ENCODE assay signal across 15 mouse cellular contexts in the genomic region with DNA sequence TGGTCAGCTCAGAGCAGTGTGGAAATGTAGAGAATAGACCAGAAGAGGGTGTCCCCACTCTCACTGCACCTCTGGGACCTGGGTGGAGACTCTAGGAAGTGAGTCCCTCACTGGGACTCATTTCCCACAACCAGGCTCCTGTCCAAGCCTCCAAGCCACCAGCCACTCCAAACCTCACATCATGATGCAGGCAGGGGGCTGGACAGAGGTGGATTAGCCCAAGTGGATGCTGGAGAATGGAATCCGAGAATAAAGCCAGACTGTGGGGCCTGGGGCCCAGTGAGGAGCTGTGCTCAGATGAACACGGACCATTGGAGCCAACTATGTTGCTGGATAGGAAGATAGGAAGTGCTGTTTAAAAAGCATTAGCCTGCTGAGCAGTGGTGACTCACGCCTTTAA. TPM values are rescaled to one million over a fixed set of nuclear protein-coding genes. Genes with fewer than 3 reads are reported as not detected.
DNase-seq lines count a peak whose midpoint lies in the region; ATAC-seq lines count a peak whose summit lies in the region.
"Had no signal": no experiment of that assay in that cellular context is flagged by ENCODE, and none has a peak within 500 bp of the region (broad histone marks: within the 10 kb centered on the region; RNA-seq: fewer than 3 reads in every experiment).

No protein-coding gene starts in this region.

- ATAC-seq in hindbrain, embryonic 12.5 days (ENCODE audit: low FRiP score), result no peak
- ATAC-seq in embryonic facial prominence, embryonic 15.5 days (ENCODE audit: insufficient number of reproducible peaks, low FRiP score, low TSS enrichment, low read depth), result no peak
- ATAC-seq: midbrain, embryonic 13.5 days had no signal

- WGBS in hindbrain, embryonic 10.5 days, result 74% methylated on average over 3 of the region's 3 CpGs
- WGBS in hindbrain, embryonic 12.5 days, result 71% methylated on average over 3 of the region's 3 CpGs
- 50% methylated on average over 3 of the region's 3 CpGs for WGBS in embryonic facial prominence, embryonic 15.5 days

- peaks cover 3% of the 10 kb centered on the region; the same call in 1 of the 2 replicates for H3K9me3 ChIP-seq in hindbrain, embryonic 10.5 days
- no peaks in the 10 kb centered on the region for H3K9me3 ChIP-seq in hindbrain, embryonic 12.5 days (replicated peaks)
- no peaks in the 10 kb centered on the region for H3K9me3 ChIP-seq in embryonic facial prominence, embryonic 15.5 days (replicated peaks)

- H3K4me2 ChIP-seq in hindbrain, embryonic 12.5 days (replicated peaks), result no peak overlapping the region
- H3K4me2 ChIP-seq in embryonic facial prominence, embryonic 15.5 days (replicated peaks), result no peak overlapping the region
- H3K4me2 ChIP-seq: midbrain, embryonic 13.5 days had no signal

- no peak overlapping the region for H3K9ac ChIP-seq in hindbrain, embryonic 12.5 days
- no peak overlapping the region for H3K9ac ChIP-seq in embryonic facial prominence, embryonic 15.5 days

- H3K4me3 ChIP-seq in hindbrain, embryonic 10.5 days, result no peak overlapping the region
- H3K4me3 ChIP-seq in hindbrain, embryonic 12.5 days, result no peak overlapping the region
- no peak overlapping the region for H3K4me3 ChIP-seq in embryonic facial prominence, embryonic 15.5 days (replicated peaks)
- H3K4me3 ChIP-seq: midbrain, embryonic 13.5 days had no signal

- peaks cover 46% of the 10 kb centered on the region for H3K4me1 ChIP-seq in hindbrain, embryonic 10.5 days (replicated peaks)
- peaks cover 19% of the 10 kb centered on the region for H3K4me1 ChIP-seq in hindbrain, embryonic 12.5 days
- H3K4me1 ChIP-seq in embryonic facial prominence, embryonic 15.5 days, result peaks cover 15% of the 10 kb centered on the region

- DNase-seq in heart, adult 11 months, result peak; percentile 95
- no peak for DNase-seq in heart, adult 9 months (ENCODE audit: low spot score in 2 of 2)
- no peak for DNase-seq in hindbrain, embryonic 10.5 days (ENCODE audit: low spot score)
- peak; percentile 64 for DNase-seq in 3134 (ENCODE audit: extremely low read depth, insufficient read length, low spot score)
- DNase-seq in thymus, postnatal 4 days, result no peak
- DNase-seq: cerebellum, adult 11-12 months; cerebellum, postnatal 36 days; kidney, postnatal 36 days; lung, adult 18-20 months; thymus, postnatal 25 days had no signal

- H3K27ac ChIP-seq in hindbrain, embryonic 10.5 days, result peak overlapping the region; percentile 50
- no peak overlapping the region for H3K27ac ChIP-seq in hindbrain, embryonic 12.5 days
- 0 out of 2 replicates have a peak overlapping the region, but pooled peaks have one; percentile 39 for H3K27ac ChIP-seq in embryonic facial prominence, embryonic 15.5 days (replicated peaks)
- H3K27ac ChIP-seq: macrophage; midbrain, embryonic 13.5 days; stomach, postnatal 0 days had no signal

- H3K36me3 ChIP-seq in hindbrain, embryonic 10.5 days, result no peaks in the 10 kb centered on the region
- H3K36me3 ChIP-seq in hindbrain, embryonic 12.5 days, result no peaks in the 10 kb centered on the region
- no peaks in the 10 kb centered on the region for H3K36me3 ChIP-seq in embryonic facial prominence, embryonic 15.5 days
- H3K36me3 ChIP-seq: midbrain, embryonic 13.5 days had no signal

- peaks cover 34% of the 10 kb centered on the region for H3K27me3 ChIP-seq in hindbrain, embryonic 10.5 days (ENCODE audit: insufficient read depth, poor library complexity, severe bottlenecking)
- H3K27me3 ChIP-seq in hindbrain, embryonic 12.5 days, result peaks cover 30% of the 10 kb centered on the region
- H3K27me3 ChIP-seq in embryonic facial prominence, embryonic 15.5 days, result peaks cover 24% of the 10 kb centered on the region

RNA-seq across cellular contexts. Expression of gene Pi16, which starts 0.6 kb away (rescaled TPM):
- 0.71 and 1.1 TPM in 2 replicates for polyA plus RNA-seq in hindbrain, embryonic 10.5 days (2016; fragmentation: Nextera tagmentation; extraction: Ambion mirVana)
- 0.97 and 1.2 TPM in 2 replicates for polyA plus RNA-seq in hindbrain, embryonic 12.5 days (2016; fragmentation: Nextera tagmentation; extraction: Ambion mirVana)
- polyA plus RNA-seq in embryonic facial prominence, embryonic 15.5 days (2015; fragmentation: Nextera tagmentation; extraction: Ambion mirVana), result 2.7 and 2.8 TPM in 2 replicates

RNA-seq across cellular contexts. Expression of gene Mtch1, which starts 30.8 kb away (rescaled TPM):
- polyA plus RNA-seq in hindbrain, embryonic 10.5 days (2016; fragmentation: Nextera tagmentation; extraction: Ambion mirVana), result 338 and 391 TPM in 2 replicates
- 438 and 466 TPM in 2 replicates for polyA plus RNA-seq in hindbrain, embryonic 12.5 days (2016; fragmentation: Nextera tagmentation; extraction: Ambion mirVana)
- 337 and 355 TPM in 2 replicates for polyA plus RNA-seq in embryonic facial prominence, embryonic 15.5 days (2015; fragmentation: Nextera tagmentation; extraction: Ambion mirVana)

RNA-seq across cellular contexts. Expression of gene Fgd2, which starts 43.8 kb away (rescaled TPM):
- polyA plus RNA-seq in hindbrain, embryonic 10.5 days (2016; fragmentation: Nextera tagmentation; extraction: Ambion mirVana), result 5.9 and 7.5 TPM in 2 replicates
- polyA plus RNA-seq in hindbrain, embryonic 12.5 days (2016; fragmentation: Nextera tagmentation; extraction: Ambion mirVana), result 4.3 and 7.0 TPM in 2 replicates
- 14.5 and 15.3 TPM in 2 replicates for polyA plus RNA-seq in embryonic facial prominence, embryonic 15.5 days (2015; fragmentation: Nextera tagmentation; extraction: Ambion mirVana)

RNA-seq across cellular contexts. Expression of gene BC004004, which starts 48.3 kb away (rescaled TPM):
- 58.7 and 68.6 TPM in 2 replicates for polyA plus RNA-seq in hindbrain, embryonic 10.5 days (2016; fragmentation: Nextera tagmentation; extraction: Ambion mirVana)
- 72.5 and 76.9 TPM in 2 replicates for polyA plus RNA-seq in hindbrain, embryonic 12.5 days (2016; fragmentation: Nextera tagmentation; extraction: Ambion mirVana)
- polyA plus RNA-seq in embryonic facial prominence, embryonic 15.5 days (2015; fragmentation: Nextera tagmentation; extraction: Ambion mirVana), result 82.1 and 85.8 TPM in 2 replicates

RNA-seq across cellular contexts. Expression of gene Ppil1, which starts 52.9 kb away (rescaled TPM):
- polyA plus RNA-seq in hindbrain, embryonic 10.5 days (2016; fragmentation: Nextera tagmentation; extraction: Ambion mirVana), result 173 and 211 TPM in 2 replicates
- 102 and 105 TPM in 2 replicates for polyA plus RNA-seq in hindbrain, embryonic 12.5 days (2016; fragmentation: Nextera tagmentation; extraction: Ambion mirVana)
- 129 and 132 TPM in 2 replicates for polyA plus RNA-seq in embryonic facial prominence, embryonic 15.5 days (2015; fragmentation: Nextera tagmentation; extraction: Ambion mirVana)

Comparison
In these comparisons a context has a peak if more than half of its experiments do, and no peak if none do; other contexts are left out.
1. DNase-seq: peak in heart, adult 11 months (single experiment) and 3134 (single experiment); none in heart, adult 9 months (0 of 2), hindbrain, embryonic 10.5 days (single experiment) and thymus, postnatal 4 days (single experiment).